Mouse (Mus musculus): Measurements from ENCODE around the gene Hrnr. TPM values are rescaled to one million over a fixed set of nuclear protein-coding genes. Genes with fewer than 3 reads are reported as not detected.

Hrnr gene
- not detected for polyA plus RNA-seq (2017; shearing (Covaris generic))

GRCm38 (mm10) chr3:93319449-93319848 lies at the start of gene Hrnr:
TSS of gene Hrnr (plus strand) at chr3:93319749.
- ATAC-seq: no peak

GRCm38 (mm10) chr3:93273223-93273622 lies 46.3 kb upstream of the Hrnr start, which contains the start of gene Flg:
TSS of gene Flg (plus strand) at chr3:93273523.
- ATAC-seq: no peak

GRCm38 (mm10) chr3:93297542-93297941 lies 22.0 kb upstream of the Hrnr start:
- no peak for ATAC-seq

- ATAC-seq: no peak
Measured at GRCm38 (mm10) chr3:93299832-93300231, 19.7 kb upstream of the Hrnr start.

- no peak for ATAC-seq
Measured at GRCm38 (mm10) chr3:93301896-93302295, 17.7 kb upstream of the Hrnr start.

- no peak for ATAC-seq
Measured at GRCm38 (mm10) chr3:93306142-93306541, 13.4 kb upstream of the Hrnr start.

- no peak for ATAC-seq
Measured at GRCm38 (mm10) chr3:93311371-93311770, 8.2 kb upstream of the Hrnr start.

GRCm38 (mm10) chr3:93314388-93314787 lies 5.2 kb upstream of the Hrnr start:
- no peak for ATAC-seq

- no peak for ATAC-seq
Measured at GRCm38 (mm10) chr3:93337749-93338148, 18.2 kb downstream of the Hrnr start.

GRCm38 (mm10) chr3:93340021-93340420 lies 20.5 kb downstream of the Hrnr start:
- ATAC-seq: no peak

- ATAC-seq: no peak
Measured at GRCm38 (mm10) chr3:93346896-93347295, 27.3 kb downstream of the Hrnr start.

- no peak for ATAC-seq
Measured at GRCm38 (mm10) chr3:93360045-93360444, 40.5 kb downstream of the Hrnr start.

GRCm38 (mm10) chr3:93361933-93362574 lies 42.5 kb downstream of the Hrnr start:
- ATAC-seq: peak; percentile 83

GRCm38 (mm10) chr3:93366966-93367575 lies 47.5 kb downstream of the Hrnr start:
- no peak for ATAC-seq

- no peak for ATAC-seq
Measured at GRCm38 (mm10) chr3:93368171-93368570, 48.6 kb downstream of the Hrnr start.

GRCm38 (mm10) chr3:93373416-93373815 lies 53.9 kb downstream of the Hrnr start:
- no peak for ATAC-seq

GRCm38 (mm10) chr3:93375196-93375595 lies 55.6 kb downstream of the Hrnr start:
- ATAC-seq: no peak

- ATAC-seq: no peak
Measured at GRCm38 (mm10) chr3:93375601-93376000, 56.1 kb downstream of the Hrnr start.

- ATAC-seq: no peak
Measured at GRCm38 (mm10) chr3:93378146-93378545, 58.6 kb downstream of the Hrnr start.

Other genes with a start within 250 kb of the Hrnr start
- not detected for gene Crnn, start 175.0 kb upstream of the Hrnr start, polyA plus RNA-seq (2017; shearing (Covaris generic))
- not detected for gene Flg2, start 122.5 kb upstream of the Hrnr start, polyA plus RNA-seq (2017; shearing (Covaris generic))
- gene Flg, start 46.2 kb upstream of the Hrnr start, polyA plus RNA-seq (2017; shearing (Covaris generic)): not detected
- not detected for gene Rptn, start 74.0 kb downstream of the Hrnr start, polyA plus RNA-seq (2017; shearing (Covaris generic))
- gene Tchh, start 122.6 kb downstream of the Hrnr start, polyA plus RNA-seq (2017; shearing (Covaris generic)): not detected
- not detected for gene Tchhl1, start 149.0 kb downstream of the Hrnr start, polyA plus RNA-seq (2017; shearing (Covaris generic))
- 100 to 1,000 TPM; 613 to 644 TPM for gene S100a11, start 200.7 kb downstream of the Hrnr start, polyA plus RNA-seq (2017; shearing (Covaris generic))
- gene S100a10, start 235.3 kb downstream of the Hrnr start, polyA plus RNA-seq (2017; shearing (Covaris generic)): 100 to 1,000 TPM; 693 to 848 TPM

Measured in CD4-positive, CD25-positive, alpha-beta regulatory T cell, adult 4 months (primary cell).